Mouse (Mus musculus) liver, adult 2 months (tissue): ENCODE measurements around the gene Gm48551. TPM values are rescaled to one million over a fixed set of nuclear protein-coding genes. Genes with fewer than 3 reads are reported as not detected.

ENCODE experiments used
- DNase-seq: peaks from one replicate; pipeline ENCODE4 v3.0.0-alpha.2; 2011; ENCODE audit warnings: low read depth, low spot score; ENCODE audit errors: extremely low read depth
- H3K27ac ChIP-seq: fragments of 200-500 bp; replicated peaks from 2 replicates; pipeline ENCODE4 v1.5.1; 2012; ENCODE audit warnings: low read depth, mild to moderate bottlenecking, control low read depth, inconsistent platforms, low read length; ENCODE audit not compliant: insufficient read depth
- H3K27me3 ChIP-seq: fragments of 200-500 bp; 2 replicates; pipeline ENCODE4 v1.6.1; 2012; ENCODE audit warnings: mild to moderate bottlenecking, moderate library complexity, low read length, inconsistent platforms; ENCODE audit not compliant: control insufficient read depth, insufficient read depth
- H3K36me3 ChIP-seq: fragments of 200-500 bp; 2 replicates; pipeline ENCODE4 v1.6.1; 2012; ENCODE audit warnings: low read length, inconsistent platforms; ENCODE audit not compliant: control insufficient read depth, insufficient read depth
- H3K4me1 ChIP-seq: fragments of 200-500 bp; 2 replicates; pipeline ENCODE4 v1.6.1; 2011; ENCODE audit warnings: low read length; ENCODE audit not compliant: control insufficient read depth, insufficient read depth
- H3K4me3 ChIP-seq: fragments of 200-500 bp; 2 replicates; pipeline ENCODE4 v1.5.1; 2011; ENCODE audit warnings: low read depth, mild to moderate bottlenecking, control low read depth, low read length, moderate library complexity; ENCODE audit not compliant: insufficient read depth
- H3K79me2 ChIP-seq: fragments of 200-500 bp; 2 replicates; pipeline ENCODE4 v1.6.1; 2012; ENCODE audit warnings: inconsistent platforms, mild to moderate bottlenecking, low read length, moderate library complexity; ENCODE audit not compliant: control insufficient read depth, insufficient read depth
- H3K9ac ChIP-seq: fragments of 200-500 bp; 2 replicates; pipeline ENCODE4 v1.6.1; 2012; ENCODE audit warnings: low read depth, mild to moderate bottlenecking, control low read depth, inconsistent platforms, low read length
- CTCF ChIP-seq: fragments of 200-500 bp; IDR thresholded peaks from 2 replicates; pipeline ENCODE4 v1.5.1; 2011; ENCODE audit warnings: low read depth, low read length, control low read depth
- POLR2A ChIP-seq: fragments of 200-500 bp; IDR thresholded peaks from 2 replicates; pipeline ENCODE4 v1.6.1; 2011; ENCODE audit warnings: low read length, control low read depth; ENCODE audit not compliant: insufficient read depth; ENCODE audit errors: extremely low read depth
- WGBS: fragments of 180-500 bp; shearing (Covaris S2); methylation state at CpG from one replicate; pipeline ENCODE4 v1.1.7; 2018; 5-methylcytosine and 5-hydroxymethylcytosine counted together
- polyA plus RNA-seq: library from polyadenylated mRNA; depleted of rRNA; stranded (reverse); fragments of >200 nt; gene quantifications from 2 replicates; pipeline ENCODE4 v1.2.3, GENCODE M21; 2012
- total RNA-seq: library from RNA; depleted of rRNA; stranded (reverse); fragments of >200 nt; gene quantifications from 2 replicates; pipeline ENCODE4 v1.2.3, GENCODE M21; 2014

Gene Gm48551
- total and polyA plus RNA-seq, 2 experiments = 0.32 to 2.4 TPM

DNA sequence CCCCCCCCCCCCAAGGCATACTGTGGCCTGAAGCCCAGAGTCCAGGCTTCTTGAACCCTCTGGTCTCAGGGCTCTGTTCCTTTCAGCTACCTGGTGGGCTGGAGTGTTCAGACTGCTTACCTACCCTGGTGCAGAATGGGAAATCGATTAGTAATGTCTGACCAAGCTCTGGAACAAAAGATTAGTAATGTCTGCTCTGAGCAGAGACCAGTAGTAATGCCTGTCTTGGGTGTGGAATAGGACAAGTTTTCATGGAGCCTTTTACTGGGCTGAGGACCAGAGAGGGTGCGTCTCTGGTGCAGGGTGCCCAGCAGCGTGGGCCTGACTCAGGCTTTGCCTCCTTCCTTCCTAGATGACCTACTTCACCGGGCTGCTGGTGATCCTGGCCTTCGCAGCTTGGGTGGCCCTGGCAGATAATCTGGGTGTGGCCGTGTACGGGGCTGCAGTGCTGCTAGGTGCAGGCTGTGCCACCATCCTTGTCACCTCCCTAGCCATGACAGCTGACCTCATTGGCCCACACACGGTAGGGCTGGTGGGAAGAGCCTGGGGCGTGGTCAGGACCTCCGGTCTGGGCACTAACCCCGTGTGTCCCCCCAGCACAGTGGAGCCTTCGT lies 21.8 kb upstream of the Gm48551 start:
- H3K4me3 ChIP-seq = no peak overlapping the region
- TF ChIP-seq POLR2A (no peak), CTCF (no peak)
- H3K9ac ChIP-seq = no peak overlapping the region
- H3K36me3 ChIP-seq = no peaks in the 10 kb centered on the region
- no peaks in the 10 kb centered on the region for H3K27me3 ChIP-seq
- H3K79me2 ChIP-seq = 0 out of 2 replicates have a peak, but pooled peaks cover 3% of the 10 kb centered on the region
- no peak for DNase-seq
- WGBS = 82% methylated on average over 12 of the region's 12 CpGs
- H3K27ac ChIP-seq = no peak overlapping the region
- peaks cover 12% of the 10 kb centered on the region for H3K4me1 ChIP-seq

DNA sequence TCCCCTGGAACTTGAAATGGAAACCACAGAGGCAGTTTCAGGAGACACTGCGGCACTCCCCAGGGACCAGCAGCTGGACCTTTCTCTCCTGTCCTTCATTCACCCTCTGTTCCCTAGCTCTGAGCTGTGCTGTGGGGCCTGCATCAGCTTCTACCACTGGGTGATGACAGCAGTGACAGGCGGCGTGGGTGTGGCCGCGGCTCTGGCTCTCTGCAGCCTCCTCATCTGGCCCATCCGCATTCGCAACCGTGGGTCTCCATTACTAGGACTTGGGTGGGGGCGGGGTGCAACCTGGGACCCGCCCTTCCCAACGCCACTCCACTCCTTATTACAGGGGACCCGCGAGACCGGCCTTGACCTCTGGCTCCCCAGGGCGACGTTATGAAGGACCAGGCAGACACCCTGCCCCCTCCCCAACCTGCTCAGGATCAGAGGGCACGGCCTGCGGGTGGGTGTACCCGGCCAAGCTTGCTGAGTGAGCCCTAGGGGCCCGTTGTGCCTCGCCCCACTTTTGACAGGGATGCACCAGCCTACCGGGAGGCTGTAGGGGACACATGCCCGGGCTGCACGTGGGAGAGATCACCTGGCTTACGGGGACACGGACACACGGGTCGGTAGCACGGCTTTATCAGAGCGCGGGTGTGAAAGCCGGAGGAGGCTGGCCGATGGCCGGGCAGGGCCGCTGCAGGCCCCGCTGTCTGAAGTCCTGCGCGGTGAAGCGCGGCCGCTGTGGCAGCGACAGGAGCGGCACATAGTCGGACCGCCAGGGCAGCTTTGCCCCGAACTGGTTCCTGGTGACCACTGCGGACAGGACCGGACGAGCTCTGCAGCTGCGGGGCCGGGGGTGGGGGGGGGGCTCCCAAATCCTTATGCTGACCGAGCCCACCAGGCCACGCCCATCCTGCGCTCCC lies 20.6 kb upstream of the Gm48551 start:
- H3K36me3 ChIP-seq = no peaks in the 10 kb centered on the region
- H3K4me1 ChIP-seq = peaks cover 3% of the 10 kb centered on the region; the same call in 1 of the 2 replicates
- no peak overlapping the region for H3K27ac ChIP-seq
- H3K4me3 ChIP-seq = no peak overlapping the region
- no peaks in the 10 kb centered on the region for H3K27me3 ChIP-seq
- TF ChIP-seq POLR2A (no peak), CTCF (no peak)
- no peak overlapping the region for H3K9ac ChIP-seq
- DNase-seq = no peak
- 76% methylated on average over 54 of the region's 54 CpGs for WGBS
- no peaks in the 10 kb centered on the region for H3K79me2 ChIP-seq

DNA sequence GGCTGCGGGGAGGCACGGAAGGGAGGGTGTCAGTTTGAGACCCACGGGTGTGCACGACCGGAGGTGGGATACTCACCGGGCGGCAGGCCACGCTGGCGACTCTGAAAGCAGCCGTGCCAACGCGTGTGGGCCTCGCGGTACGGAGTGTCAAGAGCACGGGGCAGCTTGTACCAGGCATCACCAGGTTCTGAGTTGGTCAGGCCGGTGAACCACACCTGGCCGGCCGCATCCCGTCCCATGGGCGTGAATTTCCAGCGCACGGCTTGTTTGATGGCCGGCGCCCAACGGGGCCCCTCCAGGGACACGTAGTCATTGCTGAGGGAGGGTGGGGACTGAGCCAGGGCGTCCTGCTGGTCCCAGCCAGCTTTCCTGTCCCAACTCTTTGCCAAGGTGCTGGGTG lies 19.6 kb upstream of the Gm48551 start:
- Histone ChIP-seq H3K4me3 (no peak overlapping the region), H3K79me2 (no peaks in the 10 kb centered on the region), H3K27me3 (no peaks in the 10 kb centered on the region), H3K4me1 (no peaks in the 10 kb centered on the region), H3K9ac (no peak overlapping the region), H3K27ac (no peak overlapping the region), H3K36me3 (no peaks in the 10 kb centered on the region; the same call in 1 of the 2 replicates)
- TF ChIP-seq CTCF = no peak
- no peak for TF ChIP-seq POLR2A
- DNase-seq = no peak
- 53% methylated on average over 28 of the region's 28 CpGs for WGBS

DNA sequence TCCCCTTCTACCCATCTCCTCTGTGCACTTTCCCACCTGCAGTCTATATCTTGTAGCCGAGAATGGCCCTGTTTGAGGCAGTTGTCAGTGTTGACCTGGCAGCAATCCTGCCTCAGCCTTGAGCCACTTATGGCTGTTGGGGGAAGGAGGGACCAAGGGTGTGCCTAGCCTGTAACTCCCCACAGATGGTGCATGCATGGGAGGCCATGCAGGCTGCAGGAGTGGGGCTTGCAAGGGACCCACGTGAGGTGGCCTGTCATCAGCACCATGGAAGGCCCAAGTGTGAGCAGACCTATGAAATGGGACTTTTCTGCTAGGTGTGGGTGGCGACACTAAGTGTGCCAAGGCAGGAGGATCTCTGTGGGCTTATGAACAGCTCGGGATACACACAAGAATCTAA lies 19.2 kb upstream of the Gm48551 start:
- Histone ChIP-seq H3K9ac (no peak overlapping the region), H3K4me1 (no peaks in the 10 kb centered on the region), H3K27me3 (no peaks in the 10 kb centered on the region), H3K27ac (no peak overlapping the region), H3K4me3 (no peak overlapping the region), H3K36me3 (no peaks in the 10 kb centered on the region; the same call in 1 of the 2 replicates), H3K79me2 (no peaks in the 10 kb centered on the region)
- TF ChIP-seq POLR2A (no peak), CTCF (no peak)
- WGBS = 58% methylated on average over 4 of the region's 4 CpGs
- DNase-seq = no peak

DNA sequence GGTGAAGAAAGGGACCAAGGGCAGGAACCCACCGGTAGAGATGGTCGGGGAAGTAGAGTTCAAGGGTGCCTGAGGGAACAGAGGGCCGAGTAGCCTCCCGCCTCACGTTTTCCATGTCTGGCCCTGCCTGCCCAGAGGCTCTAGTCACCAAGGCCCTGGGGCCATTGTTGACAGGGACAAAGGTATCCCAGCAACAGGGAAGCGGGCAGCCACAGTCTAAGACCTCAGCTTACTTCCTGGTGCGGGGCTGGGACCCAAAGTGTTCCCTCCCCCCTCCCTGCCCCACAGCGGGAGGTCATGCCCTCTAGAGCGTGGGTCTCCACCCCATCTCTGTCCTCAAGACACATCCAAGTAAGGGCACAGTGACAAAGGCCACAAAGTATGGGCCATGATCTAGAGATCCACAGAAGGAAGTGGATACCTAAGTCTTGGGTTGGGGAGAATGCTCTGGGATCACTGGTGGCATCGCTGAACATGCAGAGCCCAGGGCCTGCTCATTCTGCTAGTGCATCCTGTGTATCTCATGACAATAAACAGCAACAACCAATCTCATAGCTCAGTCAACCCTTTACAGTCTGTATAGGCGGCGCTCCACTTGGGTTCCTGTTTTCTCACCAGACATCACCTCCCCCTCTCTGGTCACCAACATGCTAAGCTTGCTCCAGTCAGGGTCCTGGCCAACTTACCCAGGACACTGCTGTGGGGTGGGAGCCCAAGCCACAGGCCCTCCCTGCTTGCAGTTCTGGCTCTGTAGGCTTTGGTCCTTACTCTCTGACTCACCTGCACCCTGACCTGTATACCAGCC lies 18.4 kb upstream of the Gm48551 start, which contains the start of gene 4930404N11Rik:
TSS of gene 4930404N11Rik (minus strand) at position 145 of the 805 bp plus-strand sequence.
- no peak within 1 kb of the TSS for H3K4me3 ChIP-seq
- TF ChIP-seq POLR2A (no peak), CTCF (no peak)
- no peaks in the 10 kb centered on the region for H3K27me3 ChIP-seq
- no peak within 1 kb of the TSS for H3K9ac ChIP-seq
- WGBS = 55% methylated on average over 12 of the region's 12 CpGs
- H3K79me2 ChIP-seq = no peaks in the 10 kb centered on the region
- DNase-seq = no peak
- no peak within 1 kb of the TSS for H3K27ac ChIP-seq
- H3K4me1 ChIP-seq = no peaks in the 10 kb centered on the region
- no peaks in the 10 kb centered on the region; the same call in 1 of the 2 replicates for H3K36me3 ChIP-seq
